Mouse (Mus musculus) ZHBTc4 (cell line): ENCODE data around the gene Nlgn2.
A peak's percentile ranks its signal among the peaks of the same experiment; 100 is the strongest.

ENCODE experiments used
- DNase-seq: peaks from one replicate; pipeline ENCODE4 v3.0.0-alpha.2; 2011; ENCODE audit warnings: low read depth, low spot score

Nlgn2 gene

GRCm38 (mm10) chr11:69795983-69796435 lies 41.6 kb downstream of the Nlgn2 start:
- DNase-seq, result no peak

GRCm38 (mm10) chr11:69795168-69795982 lies 42.2 kb downstream of the Nlgn2 start, which contains the start of gene Chrnb1:
Gene Chrnb1 (minus strand): TSS chr11:69795943.
- DNase-seq, result peak; percentile 98

- DNase-seq, result no peak
Measured at GRCm38 (mm10) chr11:69793429-69793828, 44.2 kb downstream of the Nlgn2 start.

- DNase-seq, result no peak
Measured at GRCm38 (mm10) chr11:69791420-69791819, 46.2 kb downstream of the Nlgn2 start.

GRCm38 (mm10) chr11:69789431-69789830 lies 48.2 kb downstream of the Nlgn2 start:
- DNase-seq, result no peak

- peak; percentile 49 for DNase-seq
Measured at GRCm38 (mm10) chr11:69787306-69787705, 50.3 kb downstream of the Nlgn2 start.

- peak; percentile 97 for DNase-seq
Measured at GRCm38 (mm10) chr11:69784793-69785272, 52.8 kb downstream of the Nlgn2 start.

- DNase-seq, result peak; percentile 81
Measured at GRCm38 (mm10) chr11:69781828-69782227, 55.8 kb downstream of the Nlgn2 start.

- no peak for DNase-seq
Measured at GRCm38 (mm10) chr11:69778985-69779384, 58.6 kb downstream of the Nlgn2 start.

- DNase-seq, result no peak
Measured at GRCm38 (mm10) chr11:69778258-69778982, 59.2 kb downstream of the Nlgn2 start.

- DNase-seq, result no peak
Measured at GRCm38 (mm10) chr11:69777504-69778257, 59.9 kb downstream of the Nlgn2 start.

- DNase-seq, result no peak
Measured at GRCm38 (mm10) chr11:69776488-69776887, 61.1 kb downstream of the Nlgn2 start.

GRCm38 (mm10) chr11:69775716-69776115 lies 61.9 kb downstream of the Nlgn2 start:
- no peak for DNase-seq

- DNase-seq, result no peak
Measured at GRCm38 (mm10) chr11:69774961-69775360, 62.6 kb downstream of the Nlgn2 start.
